Mouse (Mus musculus) testis, postnatal 14 days (tissue): ENCODE results near the gene Afp.

Source experiments
- DNase-seq: peaks from one replicate; pipeline ENCODE4 v3.0.0; 2021; ENCODE audit warnings: low spot score

Gene Afp

DNA sequence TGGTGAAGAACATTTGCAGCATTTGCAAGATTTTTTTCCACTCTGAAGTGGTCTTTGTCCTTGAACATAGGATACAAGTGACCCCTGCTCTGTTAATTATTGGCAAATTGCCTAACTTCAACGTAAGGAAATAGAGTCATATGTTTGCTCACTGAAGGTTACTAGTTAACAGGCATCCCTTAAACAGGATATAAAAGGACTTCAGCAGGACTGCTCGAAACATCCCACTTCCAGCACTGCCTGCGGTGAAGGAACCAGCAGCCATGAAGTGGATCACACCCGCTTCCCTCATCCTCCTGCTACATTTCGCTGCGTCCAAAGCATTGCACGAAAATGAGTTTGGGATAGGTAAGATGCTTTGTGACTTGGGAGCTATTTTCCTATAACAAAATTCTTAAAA is at the start of gene Afp:
Afp (plus strand) TSS at position 220 of the 400 bp plus-strand sequence.
- DNase-seq, result no peak

DNA sequence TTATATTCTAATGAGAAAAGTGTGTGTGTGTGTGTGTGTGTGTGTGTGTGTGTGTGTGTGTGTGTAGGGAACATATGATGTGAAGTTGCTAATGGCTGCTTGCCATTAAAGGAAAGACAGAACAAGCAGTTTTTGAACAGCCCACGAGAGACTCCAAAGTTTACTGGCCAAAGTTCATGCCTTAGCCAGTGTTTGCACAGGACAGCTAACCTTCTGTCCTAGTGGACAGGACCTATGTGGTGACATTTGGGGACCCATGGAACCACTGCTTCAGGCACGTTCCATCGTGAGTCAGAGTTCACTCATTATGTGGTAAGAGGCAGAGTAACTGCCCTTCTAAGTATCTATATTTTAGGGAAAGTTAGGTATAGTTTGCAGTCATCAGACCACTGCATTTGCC is 43.0 kb upstream of the Afp start:
- no peak for DNase-seq

DNA sequence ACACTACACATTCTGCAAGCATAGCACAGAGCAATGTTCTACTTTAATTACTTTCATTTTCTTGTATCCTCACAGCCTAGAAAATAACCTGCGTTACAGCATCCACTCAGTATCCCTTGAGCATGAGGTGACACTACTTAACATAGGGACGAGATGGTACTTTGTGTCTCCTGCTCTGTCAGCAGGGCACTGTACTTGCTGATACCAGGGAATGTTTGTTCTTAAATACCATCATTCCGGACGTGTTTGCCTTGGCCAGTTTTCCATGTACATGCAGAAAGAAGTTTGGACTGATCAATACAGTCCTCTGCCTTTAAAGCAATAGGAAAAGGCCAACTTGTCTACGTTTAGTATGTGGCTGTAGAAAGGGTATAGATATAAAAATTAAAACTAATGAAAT is 40.6 kb upstream of the Afp start:
- no peak for DNase-seq

DNA sequence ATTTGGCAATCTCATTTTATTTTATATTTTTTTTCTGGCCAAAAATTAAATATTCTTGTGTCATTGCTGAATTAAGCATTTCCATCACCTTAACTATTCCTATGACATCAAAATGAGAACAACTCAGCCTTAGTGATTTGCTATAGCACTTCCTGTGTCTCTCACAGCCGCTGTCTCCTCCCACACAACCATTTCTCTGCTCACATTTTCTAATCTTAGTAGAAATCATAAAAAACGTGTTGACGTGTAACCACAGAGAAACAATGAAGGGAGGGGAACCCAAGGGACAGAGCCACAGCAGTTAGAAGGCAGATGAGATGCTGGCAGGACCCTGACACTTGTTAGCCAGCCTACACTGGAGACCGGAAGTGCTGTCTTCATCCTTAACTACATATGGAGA is 37.8 kb upstream of the Afp start:
- DNase-seq, result no peak

DNA sequence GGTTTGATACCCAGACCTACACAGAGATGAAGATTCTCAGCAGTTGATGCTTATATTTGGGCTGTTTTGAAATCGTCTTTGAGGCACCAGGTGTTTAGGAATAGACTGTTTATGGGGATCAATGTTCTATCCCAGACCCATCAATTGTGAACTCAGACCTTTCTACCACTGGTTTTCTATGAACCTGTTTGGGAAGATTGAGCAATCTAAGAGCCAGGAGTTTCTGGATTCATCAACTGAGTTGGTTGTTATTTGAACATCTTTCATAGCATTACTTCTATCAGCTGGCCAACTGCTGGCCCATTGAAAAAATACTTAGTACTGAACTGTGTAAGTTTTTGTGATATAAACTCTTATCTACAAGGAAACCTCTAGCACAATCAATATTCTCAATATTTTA is 33.3 kb upstream of the Afp start:
- no peak for DNase-seq

DNA sequence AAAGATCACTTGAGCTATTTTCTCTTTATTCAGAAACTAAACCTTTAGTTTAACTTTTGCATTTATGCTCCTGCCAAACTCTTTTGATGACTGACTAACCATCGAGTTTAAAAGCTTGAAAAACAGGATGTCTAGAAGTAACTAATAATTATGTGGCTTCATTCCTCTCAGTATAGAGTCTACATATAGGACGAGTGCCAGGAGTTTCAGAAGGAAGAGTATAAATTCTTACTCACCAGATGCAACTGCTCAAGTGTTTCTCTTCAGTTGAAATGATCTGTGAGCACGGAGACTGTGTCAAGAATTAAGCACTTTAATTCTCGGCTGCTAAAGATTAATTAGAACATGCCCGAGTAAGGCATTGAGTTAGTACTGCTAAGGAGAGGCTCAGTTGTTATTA is 31.8 kb upstream of the Afp start:
- no peak for DNase-seq

DNA sequence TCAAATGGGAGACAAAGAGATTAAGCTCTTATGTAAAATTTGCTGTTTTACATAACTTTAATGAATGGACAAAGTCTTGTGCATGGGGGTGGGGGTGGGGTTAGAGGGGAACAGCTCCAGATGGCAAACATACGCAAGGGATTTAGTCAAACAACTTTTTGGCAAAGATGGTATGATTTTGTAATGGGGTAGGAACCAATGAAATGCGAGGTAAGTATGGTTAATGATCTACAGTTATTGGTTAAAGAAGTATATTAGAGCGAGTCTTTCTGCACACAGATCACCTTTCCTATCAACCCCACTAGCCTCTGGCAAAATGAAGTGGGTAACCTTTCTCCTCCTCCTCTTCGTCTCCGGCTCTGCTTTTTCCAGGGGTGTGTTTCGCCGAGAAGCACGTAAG is 29.9 kb upstream of the Afp start, which contains the start of gene Alb:
Alb (plus strand) TSS at position 279 of the 400 bp plus-strand sequence.
- no peak for DNase-seq

DNA sequence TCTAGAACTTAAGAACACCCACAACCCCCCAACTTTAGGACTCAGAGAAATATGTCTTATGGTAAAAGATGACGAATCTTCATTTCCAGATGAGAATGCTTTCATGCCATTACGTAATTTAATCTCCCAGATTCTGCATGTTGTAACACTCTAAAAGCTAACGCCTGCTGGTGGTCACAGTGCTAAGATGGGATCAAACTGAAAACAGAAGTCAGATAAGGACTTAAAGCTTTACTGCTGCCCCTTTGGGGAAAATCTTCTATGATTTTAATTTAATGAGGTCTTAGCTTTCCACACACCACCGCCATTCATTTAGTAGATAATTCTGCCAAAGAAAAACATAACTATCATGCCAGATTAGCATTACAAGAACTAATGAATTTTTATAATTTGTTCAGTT is 23.7 kb upstream of the Afp start:
- no peak for DNase-seq

DNA sequence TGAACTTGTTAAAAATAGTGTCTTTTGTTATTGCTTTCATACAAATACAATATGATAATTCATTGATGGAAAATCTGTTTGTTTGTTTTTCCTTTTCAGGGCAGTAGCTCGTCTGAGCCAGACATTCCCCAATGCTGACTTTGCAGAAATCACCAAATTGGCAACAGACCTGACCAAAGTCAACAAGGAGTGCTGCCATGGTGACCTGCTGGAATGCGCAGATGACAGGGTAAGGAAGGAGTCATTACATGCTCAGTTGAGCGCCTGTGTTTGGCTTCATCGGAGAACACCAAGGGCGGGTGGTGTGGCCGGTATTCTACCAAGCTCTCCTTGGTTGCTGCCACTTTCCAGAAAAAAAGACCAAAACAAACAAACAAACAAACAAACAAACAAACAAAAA is 23.3 kb upstream of the Afp start:
- no peak for DNase-seq

DNA sequence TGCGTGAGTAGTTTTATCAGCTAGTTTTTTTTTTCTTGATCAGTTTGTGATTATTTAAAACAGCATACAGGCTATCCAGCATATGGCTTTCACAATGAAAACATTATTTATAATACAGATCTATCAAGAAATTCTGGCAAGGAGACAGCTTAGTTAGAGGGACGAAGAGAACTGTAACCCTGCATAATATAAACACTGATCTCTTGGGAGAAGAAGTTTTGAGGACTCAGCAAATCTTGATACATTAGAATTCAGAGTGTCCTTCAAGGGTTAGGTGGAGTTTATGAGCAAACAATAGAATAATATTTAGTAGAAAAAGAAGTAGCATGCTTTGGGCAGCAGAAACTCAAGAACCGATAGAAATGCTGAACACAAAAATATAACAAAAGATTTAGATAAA is 19.7 kb upstream of the Afp start:
- no peak for DNase-seq

DNA sequence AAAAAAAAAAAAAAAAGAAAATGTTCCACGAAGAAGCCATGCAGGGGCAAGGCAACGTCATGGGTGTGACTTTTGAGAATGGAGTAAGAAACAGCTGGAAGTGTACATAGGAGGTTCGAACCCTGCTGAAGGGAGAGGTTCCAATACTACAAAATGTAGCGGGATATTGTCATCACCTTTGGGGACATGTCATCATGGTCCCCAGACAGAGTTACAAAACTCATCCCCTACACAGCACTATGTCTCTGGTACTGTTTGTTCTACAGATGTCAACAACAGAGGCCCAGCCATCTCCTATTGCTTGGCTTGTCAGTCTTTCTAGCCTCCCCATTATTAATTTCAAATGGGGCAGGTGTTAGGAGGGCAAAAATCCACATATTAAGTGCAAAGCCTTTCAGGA is 16.6 kb upstream of the Afp start:
- no peak for DNase-seq

DNA sequence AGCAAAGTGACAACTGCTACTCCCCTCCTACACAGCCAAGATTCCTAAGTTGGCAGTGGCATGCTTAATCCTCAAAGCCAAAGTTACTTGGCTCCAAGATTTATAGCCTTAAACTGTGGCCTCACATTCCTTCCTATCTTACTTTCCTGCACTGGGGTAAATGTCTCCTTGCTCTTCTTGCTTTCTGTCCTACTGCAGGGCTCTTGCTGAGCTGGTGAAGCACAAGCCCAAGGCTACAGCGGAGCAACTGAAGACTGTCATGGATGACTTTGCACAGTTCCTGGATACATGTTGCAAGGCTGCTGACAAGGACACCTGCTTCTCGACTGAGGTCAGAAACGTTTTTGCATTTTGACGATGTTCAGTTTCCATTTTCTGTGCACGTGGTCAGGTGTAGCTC is 16.2 kb upstream of the Afp start:
- DNase-seq, result no peak

DNA sequence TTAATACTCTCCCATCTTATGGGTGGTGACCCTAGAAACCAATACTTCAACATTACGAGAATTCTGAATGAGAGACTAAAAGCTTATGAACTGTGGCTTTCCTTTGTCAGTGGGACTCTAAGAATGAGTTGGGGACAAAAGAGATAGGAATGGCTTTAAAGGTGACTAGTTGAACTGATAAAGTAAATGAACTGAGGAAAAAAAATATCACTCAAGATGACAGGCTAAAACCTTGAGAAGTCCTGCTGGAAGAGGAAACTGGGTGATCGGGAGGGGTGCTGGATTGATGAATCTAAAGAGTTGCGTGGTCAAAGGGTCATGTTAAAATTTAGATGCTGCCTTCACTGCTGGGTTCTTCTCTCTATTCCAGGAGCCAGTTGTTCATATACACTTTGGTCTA is 13.8 kb upstream of the Afp start:
- no peak for DNase-seq

DNA sequence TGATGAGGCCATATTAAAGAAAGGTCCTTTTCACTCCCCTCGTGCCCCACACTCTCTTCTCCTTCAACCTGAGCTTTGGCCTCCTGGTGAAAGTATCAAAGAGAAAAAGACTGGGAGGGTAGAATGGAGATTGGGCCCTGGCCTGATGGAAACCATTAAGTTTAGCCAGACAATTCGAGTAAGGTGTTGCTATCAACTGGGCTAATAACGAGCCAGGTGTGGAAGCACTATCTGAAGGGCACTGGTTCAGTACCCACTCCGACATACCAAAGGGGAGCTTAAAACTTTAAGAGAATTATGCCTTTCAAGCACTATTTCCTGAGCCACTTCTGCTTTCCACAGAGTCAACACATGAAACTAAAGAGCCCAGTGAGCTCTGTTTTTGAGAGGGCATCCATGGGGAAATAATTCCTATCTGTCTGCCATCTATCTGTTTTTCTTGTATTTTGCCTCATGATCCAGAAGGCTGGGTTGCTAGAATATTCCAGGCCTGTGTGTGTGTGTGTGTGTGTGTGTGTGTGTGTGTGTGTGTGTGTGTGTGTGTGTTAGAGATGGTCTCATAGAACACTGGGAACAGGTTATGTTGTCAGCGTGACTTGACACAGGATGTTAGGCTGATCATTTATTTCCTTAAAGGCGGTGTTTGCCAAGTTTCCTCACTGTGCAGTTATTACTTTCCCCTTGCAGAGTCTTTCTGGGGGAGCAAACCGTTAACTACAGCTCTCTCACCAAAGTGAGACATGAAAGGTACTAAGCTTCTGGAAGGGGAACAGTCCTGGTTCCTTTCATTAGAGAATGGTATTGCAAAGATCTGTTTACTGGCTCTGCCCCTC is 13.0 kb upstream of the Afp start:
- no peak for DNase-seq

DNA sequence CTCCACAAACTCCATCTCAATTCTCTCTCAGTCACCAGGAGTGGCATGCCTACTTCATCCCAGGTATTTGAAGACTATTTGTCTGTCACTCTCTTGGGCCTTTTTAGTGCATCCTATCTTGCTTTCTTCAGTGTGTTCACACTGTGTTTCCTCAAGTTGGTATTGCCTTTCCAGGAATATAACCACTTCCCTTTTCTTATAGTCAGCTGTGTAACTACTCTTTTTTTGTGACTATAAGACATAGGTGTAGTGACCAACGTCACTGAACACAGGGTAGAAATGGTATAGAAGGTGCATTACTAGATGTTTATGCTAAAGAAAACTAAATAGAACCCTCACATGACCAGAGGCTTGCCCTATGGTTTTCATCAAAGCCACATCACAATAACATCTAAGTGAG is 11.7 kb upstream of the Afp start:
- DNase-seq, result no peak

DNA sequence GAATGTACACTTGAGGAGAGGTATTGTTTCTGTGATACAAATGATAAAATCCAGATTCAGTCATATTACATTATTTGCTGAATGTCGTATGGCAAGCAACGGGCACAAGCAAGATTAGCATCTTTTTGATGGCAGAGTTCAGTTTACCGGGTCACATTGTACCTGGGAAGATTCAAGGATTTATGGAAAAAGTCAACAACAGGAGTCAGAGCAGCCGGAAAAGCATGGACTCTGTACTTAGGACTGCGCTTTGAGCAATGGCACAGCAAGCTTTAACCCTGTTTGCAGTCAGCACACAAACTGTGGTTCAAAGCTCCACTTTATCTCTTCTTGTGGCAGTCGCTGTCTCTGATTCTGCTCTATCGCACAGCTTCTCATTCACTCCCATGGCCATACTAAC is 4.9 kb upstream of the Afp start:
- DNase-seq, result no peak

DNA sequence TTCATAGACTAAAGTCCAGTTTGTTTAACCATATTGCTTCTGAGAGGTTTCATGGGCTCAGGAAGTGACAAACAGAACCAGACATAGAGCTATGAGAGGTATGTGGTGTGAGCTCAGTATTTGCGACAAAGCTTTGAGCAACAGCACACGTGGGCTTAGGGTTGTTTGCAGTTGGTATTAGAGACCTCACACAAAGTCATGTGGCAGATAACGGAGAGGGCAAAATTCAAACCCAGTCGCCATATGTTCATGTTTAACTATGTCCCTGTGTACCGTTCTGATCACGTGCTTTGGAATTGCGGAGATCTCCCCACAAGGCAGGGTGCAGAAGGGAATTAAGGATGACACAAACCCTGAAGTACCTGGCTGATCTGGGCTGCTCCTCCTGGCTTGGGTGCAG is 2.2 kb upstream of the Afp start:
- no peak for DNase-seq

DNA sequence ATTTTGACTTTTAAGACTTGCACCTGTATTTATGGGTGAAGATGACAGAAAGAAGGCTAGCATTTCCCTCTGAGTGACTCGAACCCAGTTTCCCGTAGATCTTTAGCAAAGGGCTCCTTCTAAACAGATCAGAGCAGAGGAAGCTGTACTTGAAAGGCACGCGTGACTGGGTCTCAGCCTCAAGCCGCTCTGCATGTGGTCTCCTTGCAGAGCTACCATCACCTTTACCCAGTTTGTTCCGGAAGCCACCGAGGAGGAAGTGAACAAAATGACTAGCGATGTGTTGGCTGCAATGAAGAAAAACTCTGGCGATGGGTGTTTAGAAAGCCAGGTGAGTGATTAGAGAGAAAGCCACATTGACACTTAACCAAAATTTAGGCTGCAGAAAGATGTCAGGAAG is 1.9 kb downstream of the Afp start:
- no peak for DNase-seq

DNA sequence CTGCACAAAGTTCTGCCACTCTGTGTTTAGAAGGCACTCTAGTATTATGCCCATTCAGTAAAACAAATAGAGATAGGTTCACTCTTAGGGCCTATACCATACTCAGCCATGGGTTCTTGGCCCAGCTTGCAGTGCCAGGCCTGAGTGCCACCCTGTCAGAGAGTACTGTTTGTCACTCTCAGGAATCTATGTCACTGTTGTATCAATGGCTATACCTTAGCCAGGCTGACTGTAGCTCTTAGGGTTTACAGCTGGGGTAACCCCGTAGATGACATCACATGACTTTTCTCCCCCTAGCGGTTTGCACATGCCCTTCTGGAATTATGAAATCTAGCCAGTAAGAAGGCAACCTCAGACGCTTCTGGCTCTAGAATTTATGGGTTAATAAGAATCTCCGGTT is 3.8 kb downstream of the Afp start:
- no peak for DNase-seq

DNA sequence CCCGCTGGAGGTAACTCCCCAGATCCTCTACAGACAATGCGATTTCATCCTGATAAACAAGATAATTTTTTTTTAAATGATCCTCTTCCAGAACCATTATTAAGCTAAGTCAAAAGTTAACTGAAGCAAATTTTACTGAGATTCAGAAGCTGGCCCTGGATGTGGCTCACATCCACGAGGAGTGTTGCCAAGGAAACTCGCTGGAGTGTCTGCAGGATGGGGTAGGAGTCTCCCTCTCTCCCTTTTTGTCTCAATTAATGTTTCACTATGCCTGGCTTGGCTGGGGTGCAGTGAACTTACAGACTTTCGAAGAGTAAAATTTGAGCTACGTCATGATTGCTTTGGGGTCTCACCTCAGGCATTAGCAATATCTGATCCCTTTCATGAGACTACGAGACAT is 9.0 kb downstream of the Afp start:
- DNase-seq, result no peak

DNA sequence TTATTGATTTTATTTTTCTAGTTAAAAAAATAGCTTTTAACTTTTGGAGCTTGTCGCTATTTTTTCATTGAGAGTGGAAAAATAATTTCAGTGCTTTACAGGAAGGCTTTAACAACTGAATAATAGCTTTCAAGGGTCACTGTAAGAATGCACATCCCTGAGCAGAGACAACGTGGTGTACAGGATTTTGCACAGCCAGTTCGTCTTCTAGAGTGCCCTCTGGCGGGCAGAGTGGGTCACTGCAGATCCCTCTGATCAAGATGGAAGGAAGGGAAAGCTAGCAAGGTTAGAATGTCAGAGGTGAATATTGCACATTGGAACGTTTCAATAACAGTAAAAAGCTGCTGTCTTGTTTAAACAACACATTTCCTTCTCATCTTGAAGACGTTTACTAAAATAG is 10.2 kb downstream of the Afp start:
- DNase-seq, result peak; percentile 22

DNA sequence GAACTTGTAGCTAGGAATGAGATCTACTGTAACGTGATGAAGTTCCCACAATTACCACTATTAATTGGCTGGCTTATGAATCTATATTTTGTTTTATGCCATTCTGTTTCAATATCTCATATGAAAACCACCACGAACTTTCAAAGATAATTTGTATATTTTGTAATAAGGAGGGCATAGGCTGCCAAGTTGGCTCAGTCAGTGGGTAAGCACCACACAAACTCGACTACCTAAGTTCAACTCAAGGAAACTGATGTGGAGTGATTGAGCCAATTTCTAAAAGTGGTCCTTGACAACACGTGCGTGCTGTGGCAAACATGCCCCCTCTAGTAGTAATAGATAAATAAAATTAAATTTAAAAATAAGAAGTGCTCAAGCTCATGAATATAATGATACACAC is 11.2 kb downstream of the Afp start:
- DNase-seq, result no peak

DNA sequence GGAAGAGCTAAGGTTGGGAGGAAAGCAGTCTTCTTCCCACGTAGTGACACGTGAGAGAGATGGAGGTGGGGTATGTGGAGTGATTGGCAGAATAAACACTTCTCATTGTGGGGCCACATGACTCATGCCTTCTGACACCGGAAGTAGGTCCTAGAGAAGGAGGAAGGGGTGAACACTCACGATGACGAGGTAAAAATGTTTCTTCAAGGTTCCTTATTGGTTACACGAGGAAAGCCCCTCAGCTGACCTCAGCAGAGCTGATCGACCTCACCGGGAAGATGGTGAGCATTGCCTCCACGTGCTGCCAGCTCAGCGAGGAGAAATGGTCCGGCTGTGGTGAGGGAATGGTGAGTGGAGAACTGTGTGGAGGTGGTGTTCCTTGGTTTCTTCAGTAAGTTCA is 14.2 kb downstream of the Afp start:
- no peak for DNase-seq

DNA sequence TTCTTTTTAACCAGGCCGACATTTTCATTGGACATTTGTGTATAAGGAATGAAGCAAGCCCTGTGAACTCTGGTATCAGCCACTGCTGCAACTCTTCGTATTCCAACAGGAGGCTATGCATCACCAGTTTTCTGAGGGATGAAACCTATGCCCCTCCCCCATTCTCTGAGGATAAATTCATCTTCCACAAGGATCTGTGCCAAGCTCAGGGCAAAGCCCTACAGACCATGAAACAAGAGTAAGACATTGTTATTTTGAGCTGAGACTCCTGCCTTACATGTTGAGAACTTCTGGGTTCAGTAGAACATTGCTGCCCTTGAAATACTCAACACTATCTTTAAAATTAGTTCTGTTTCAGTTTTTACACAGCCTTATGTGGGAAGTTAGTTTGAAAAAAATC is 16.0 kb downstream of the Afp start:
- DNase-seq, result no peak
